Mouse (Mus musculus): ENCODE measurements at regions not wholly inside any gene's neighbourhood (a gene's known extent, or its start where the extent isn't known, plus 50 kb on each side); places are given as distances from the start of the nearest gene placed in this dataset.

- DNase-seq (ENCODE audit: extremely low spot score) = no peak
Observed at GRCm38 (mm10) chr19:21012391-21012790, 58.4 kb upstream of the Tmc1 start.

GRCm38 (mm10) chr19:21009607-21010006 is 55.6 kb upstream of the Tmc1 start:
- DNase-seq (ENCODE audit: extremely low spot score) = no peak

GRCm38 (mm10) chr19:21004411-21004810 is 50.4 kb upstream of the Tmc1 start:
- no peak for DNase-seq (ENCODE audit: extremely low spot score)
